Mouse (Mus musculus): ENCODE results near the gene Ercc6.

Ercc6 gene

GRCm38 (mm10) chr14:32518543-32518942 is 5.2 kb downstream of the Ercc6 start:
- no peak for DNase-seq (ENCODE audit: low spot score in 2 of 2)

- no peak for DNase-seq (ENCODE audit: low spot score in 2 of 2)
Measured at GRCm38 (mm10) chr14:32520400-32520926, 7.1 kb downstream of the Ercc6 start.

GRCm38 (mm10) chr14:32522336-32522735 is 9.0 kb downstream of the Ercc6 start:
- DNase-seq (ENCODE audit: low spot score in 2 of 2): no peak

- DNase-seq (ENCODE audit: low spot score in 2 of 2): no peak
Measured at GRCm38 (mm10) chr14:32524071-32524470, 10.8 kb downstream of the Ercc6 start.

GRCm38 (mm10) chr14:32525996-32526705 is 12.8 kb downstream of the Ercc6 start:
- DNase-seq (ENCODE audit: low spot score in 2 of 2): no peak

- no peak for DNase-seq (ENCODE audit: low spot score in 2 of 2)
Measured at GRCm38 (mm10) chr14:32527211-32527610, 13.9 kb downstream of the Ercc6 start.

GRCm38 (mm10) chr14:32529036-32529435 is 15.7 kb downstream of the Ercc6 start:
- DNase-seq (ENCODE audit: low spot score in 2 of 2): no peak

- peak in 1 of 2 experiments; percentile 12 for DNase-seq (ENCODE audit: low spot score in 2 of 2)
Measured at GRCm38 (mm10) chr14:32530896-32531295, 17.6 kb downstream of the Ercc6 start.

- no peak for DNase-seq (ENCODE audit: low spot score in 2 of 2)
Measured at GRCm38 (mm10) chr14:32531371-32531770, 18.1 kb downstream of the Ercc6 start.

GRCm38 (mm10) chr14:32532381-32533147 is 19.2 kb downstream of the Ercc6 start:
- no peak for DNase-seq (ENCODE audit: low spot score in 2 of 2)

- DNase-seq (ENCODE audit: low spot score in 2 of 2): no peak
Measured at GRCm38 (mm10) chr14:32533148-32533520, 19.8 kb downstream of the Ercc6 start.

GRCm38 (mm10) chr14:32533656-32534055 is 20.3 kb downstream of the Ercc6 start:
- no peak for DNase-seq (ENCODE audit: low spot score in 2 of 2)

- DNase-seq (ENCODE audit: low spot score in 2 of 2): no peak
Measured at GRCm38 (mm10) chr14:32534137-32534536, 20.8 kb downstream of the Ercc6 start.

- DNase-seq (ENCODE audit: low spot score in 2 of 2): no peak
Measured at GRCm38 (mm10) chr14:32536763-32537162, 23.4 kb downstream of the Ercc6 start.

- no peak for DNase-seq (ENCODE audit: low spot score in 2 of 2)
Measured at GRCm38 (mm10) chr14:32538115-32538514, 24.8 kb downstream of the Ercc6 start.

- DNase-seq (ENCODE audit: low spot score in 2 of 2): no peak
Measured at GRCm38 (mm10) chr14:32543075-32543474, 29.8 kb downstream of the Ercc6 start.

- DNase-seq (ENCODE audit: low spot score in 2 of 2): no peak
Measured at GRCm38 (mm10) chr14:32546676-32547075, 33.4 kb downstream of the Ercc6 start.

GRCm38 (mm10) chr14:32551854-32552253 is 38.5 kb downstream of the Ercc6 start:
- no peak for DNase-seq (ENCODE audit: low spot score in 2 of 2)

GRCm38 (mm10) chr14:32553198-32553903 is 40.0 kb downstream of the Ercc6 start:
- no peak for DNase-seq (ENCODE audit: low spot score in 2 of 2)

- DNase-seq (ENCODE audit: low spot score in 2 of 2): no peak
Measured at GRCm38 (mm10) chr14:32554860-32555526, 41.7 kb downstream of the Ercc6 start.

- no peak for DNase-seq (ENCODE audit: low spot score in 2 of 2)
Measured at GRCm38 (mm10) chr14:32561428-32561827, 48.1 kb downstream of the Ercc6 start.

- DNase-seq (ENCODE audit: low spot score in 2 of 2): no peak
Measured at GRCm38 (mm10) chr14:32563661-32564060, 50.3 kb downstream of the Ercc6 start.

Measured in urinary bladder, adult 18-20 months (tissue).